Mouse (Mus musculus) gastrocnemius, postnatal 25 days (tissue): ENCODE results near the gene S100pbp. TPM values are rescaled to one million over a fixed set of nuclear protein-coding genes. Genes with fewer than 3 reads are reported as not detected.
"Not testable (repeated sequence)": the region's sequence is repeated elsewhere in the genome, so short reads cannot be mapped to it uniquely, and the experiment has no call there.

Source experiments
- DNase-seq: peaks from one replicate; pipeline ENCODE4 v3.0.0; 2022
- total RNA-seq, 2 experiments: library from RNA; stranded (reverse); gene quantifications; 1 replicate in 1 of 2; 2 replicates in 1 of 2; pipeline ENCODE4 v1.2.3; 2021

S100pbp gene
- total RNA-seq, 2 experiments from 2014 or later = 3.5 to 4.0 TPM

- no peak for DNase-seq
Observed at GRCm38 (mm10) chr4:129221097-129222010, 31.8 kb upstream of the S100pbp start.

DNA sequence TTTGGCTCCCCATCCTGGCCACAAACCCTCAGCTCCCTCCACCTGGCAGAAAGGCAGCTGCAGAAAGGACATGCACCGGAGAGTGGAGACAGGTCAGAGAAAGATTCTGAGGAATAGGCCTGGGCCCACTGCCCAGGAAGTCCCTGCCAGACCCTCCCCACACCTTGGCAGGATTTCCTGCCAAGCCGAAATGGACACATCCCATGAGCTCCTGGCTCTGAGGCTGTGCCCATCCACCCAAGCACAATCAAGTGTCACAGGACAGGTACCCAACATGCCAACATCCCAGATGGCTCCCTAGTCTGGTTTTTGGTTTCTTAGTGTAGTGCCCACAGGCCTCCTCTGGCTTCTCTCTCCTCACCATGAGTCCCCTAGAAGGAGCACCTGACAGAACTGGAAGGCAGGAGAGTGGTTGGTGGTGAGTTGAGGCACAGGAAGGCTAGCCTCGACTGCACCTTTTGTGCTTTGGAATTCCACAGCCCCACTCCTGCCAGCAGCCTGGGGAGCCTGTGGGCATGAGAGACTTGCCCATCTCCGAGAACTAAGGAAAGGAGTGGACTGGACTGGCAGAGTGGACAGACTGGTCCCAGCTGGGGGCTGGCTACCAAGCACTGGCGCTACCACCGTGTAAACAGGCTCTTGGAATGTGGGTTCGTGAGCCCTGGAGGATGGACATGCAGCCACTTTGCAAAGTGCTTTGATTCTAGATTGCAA, 31.0 kb upstream of the S100pbp start:
- DNase-seq = no peak

GRCm38 (mm10) chr4:129219198-129219597, 29.7 kb upstream of the S100pbp start:
- no peak for DNase-seq

- no peak for DNase-seq
Observed at GRCm38 (mm10) chr4:129218569-129219175, 29.1 kb upstream of the S100pbp start.

DNA sequence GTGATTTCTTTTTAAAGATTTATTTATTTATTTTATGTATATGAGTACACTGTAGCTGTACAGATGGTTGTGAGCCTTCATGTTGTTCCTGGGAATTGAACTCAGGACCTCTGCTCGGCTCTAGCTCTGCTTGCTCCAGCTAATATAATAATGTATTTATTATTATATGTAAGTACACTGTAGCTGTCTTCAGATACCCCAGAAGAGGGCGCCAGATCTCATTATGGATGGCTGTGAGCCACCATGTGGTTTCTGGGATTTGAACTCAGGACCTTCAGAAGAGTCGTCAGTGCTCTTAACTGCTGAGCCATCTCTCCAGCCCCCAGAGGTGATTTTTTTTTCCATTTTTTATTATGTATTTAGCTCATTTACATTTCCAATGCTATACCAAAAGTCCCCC, 23.0 kb upstream of the S100pbp start:
- DNase-seq = not testable (repeated sequence)

- no peak for DNase-seq
Observed at GRCm38 (mm10) chr4:129211461-129211860, 21.9 kb upstream of the S100pbp start.

- DNase-seq = no peak
Observed at GRCm38 (mm10) chr4:129209504-129209903, 20.0 kb upstream of the S100pbp start.

DNA sequence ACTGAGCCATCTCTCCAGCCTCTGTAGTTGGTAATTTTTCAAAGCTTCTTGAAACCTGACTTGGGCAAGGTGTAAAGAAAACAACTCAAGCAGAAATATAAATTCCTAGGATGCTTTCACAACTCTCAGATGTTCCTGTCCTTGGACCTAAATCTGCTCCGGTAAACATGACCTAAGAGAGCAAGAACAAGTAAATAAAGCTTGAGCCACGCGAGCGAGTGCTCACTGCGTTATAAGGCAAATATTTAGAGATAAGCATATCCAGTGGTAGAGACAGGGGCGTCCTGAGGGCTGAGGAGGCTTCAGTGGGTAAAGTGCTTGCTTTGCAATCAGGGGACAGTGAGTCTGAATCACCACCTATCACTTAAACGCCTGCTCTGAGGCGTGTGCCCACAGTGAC, 17.3 kb upstream of the S100pbp start:
- no peak for DNase-seq

GRCm38 (mm10) chr4:129204655-129205054, 15.1 kb upstream of the S100pbp start:
- no peak for DNase-seq

GRCm38 (mm10) chr4:129197514-129197913, 8.0 kb upstream of the S100pbp start:
- no peak for DNase-seq

DNA sequence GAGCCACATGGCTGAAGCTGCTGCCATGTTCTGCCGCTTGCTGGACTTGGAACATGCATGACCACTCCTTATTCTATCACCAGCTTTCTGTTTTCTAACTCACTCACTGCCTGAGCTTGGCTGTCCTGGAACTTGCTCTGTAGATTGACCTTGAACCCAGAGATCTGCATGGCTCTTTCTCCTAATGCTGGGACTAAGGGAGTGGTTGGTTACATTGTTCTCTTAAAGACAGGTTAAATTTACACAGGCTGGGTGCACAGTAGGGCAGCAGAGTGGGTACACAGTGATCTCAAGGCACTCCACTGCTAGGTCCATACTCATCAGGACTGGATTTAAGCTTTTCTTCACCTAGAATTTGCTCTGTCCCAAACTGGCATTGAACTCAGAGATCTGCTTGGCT, 4.8 kb upstream of the S100pbp start:
- no peak for DNase-seq

DNA sequence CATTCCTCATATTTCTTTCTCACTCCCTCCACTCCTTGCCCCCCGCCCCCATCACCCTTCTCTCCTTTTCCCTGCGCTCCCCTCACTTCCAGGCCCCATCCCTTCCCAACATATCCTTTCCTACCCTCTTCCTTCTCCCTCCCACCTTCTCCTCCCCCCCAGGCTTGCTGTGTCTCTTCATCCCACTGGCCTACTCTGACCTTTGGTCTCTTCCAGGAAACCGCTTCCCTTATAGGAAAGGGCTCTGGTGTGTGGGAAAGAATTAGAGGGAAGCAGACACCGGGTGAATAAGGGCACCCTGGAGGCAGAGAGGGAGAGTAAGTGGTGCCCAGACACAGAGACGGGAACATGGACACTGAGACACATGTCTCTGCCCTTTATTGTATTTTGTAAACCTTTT, 2.2 kb upstream of the S100pbp start:
- DNase-seq = no peak

DNA sequence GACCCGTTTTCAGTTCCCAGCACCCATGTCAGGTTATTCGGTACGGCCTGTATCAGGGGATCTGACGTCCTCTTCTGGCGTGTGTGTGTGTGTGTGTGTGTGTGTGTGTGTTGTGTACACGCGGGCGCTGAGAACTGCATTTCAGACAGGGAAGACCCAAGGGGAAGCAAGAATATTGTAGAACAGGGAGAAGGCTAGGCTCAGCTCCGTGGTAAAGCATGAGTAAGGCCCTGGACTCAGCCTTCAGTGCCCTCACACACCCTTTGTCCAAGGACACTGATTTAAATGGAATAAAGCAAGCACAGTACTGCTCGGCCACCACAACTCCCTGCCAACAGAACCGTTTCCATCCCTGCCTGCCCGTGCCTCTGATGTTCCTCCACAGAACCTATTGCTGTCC, 1.0 kb upstream of the S100pbp start:
- no peak for DNase-seq

DNA sequence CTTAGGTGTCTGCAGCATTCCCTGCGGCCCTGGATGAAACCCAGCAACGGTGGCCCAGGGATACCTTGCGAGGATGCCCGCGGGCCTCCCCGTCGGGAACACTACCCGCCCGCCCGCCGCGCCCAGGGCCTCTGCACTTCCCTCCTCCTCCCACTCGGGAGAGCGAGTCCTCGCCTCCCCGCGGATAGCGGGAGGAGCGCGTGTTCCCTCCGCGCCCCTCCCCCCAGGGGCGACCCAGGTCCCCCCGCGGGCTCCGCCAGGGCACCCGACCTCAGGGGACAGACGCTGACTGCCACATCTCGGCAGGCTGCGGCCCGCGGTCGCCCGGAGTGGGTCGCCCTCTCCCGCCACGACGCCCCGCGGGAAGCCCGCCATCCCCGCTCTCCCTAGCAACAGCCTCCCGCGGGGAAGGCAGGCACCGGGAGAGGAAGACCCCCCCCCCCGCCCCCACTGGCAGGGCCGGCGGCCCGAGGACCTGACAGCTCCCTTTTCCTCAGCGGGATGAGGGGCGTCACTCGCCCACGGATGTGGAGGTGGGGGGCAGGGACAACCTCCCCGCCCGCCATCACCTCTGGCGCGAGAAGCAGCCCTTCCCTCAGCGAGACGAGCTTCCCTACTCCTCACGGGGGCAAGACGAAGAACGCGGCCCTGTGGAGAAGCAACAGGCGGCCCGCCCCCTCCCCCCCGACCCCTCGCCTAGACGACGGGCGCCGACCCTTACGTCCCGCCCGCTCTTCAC, 555 bp downstream of the S100pbp start:
- no peak for DNase-seq

GRCm38 (mm10) chr4:129188041-129188659, 1.4 kb downstream of the S100pbp start:
- DNase-seq = no peak

- DNase-seq = no peak
Observed at GRCm38 (mm10) chr4:129179560-129179959, 10.0 kb downstream of the S100pbp start.

- DNase-seq = no peak
Observed at GRCm38 (mm10) chr4:129172529-129172928, 17.0 kb downstream of the S100pbp start.

DNA sequence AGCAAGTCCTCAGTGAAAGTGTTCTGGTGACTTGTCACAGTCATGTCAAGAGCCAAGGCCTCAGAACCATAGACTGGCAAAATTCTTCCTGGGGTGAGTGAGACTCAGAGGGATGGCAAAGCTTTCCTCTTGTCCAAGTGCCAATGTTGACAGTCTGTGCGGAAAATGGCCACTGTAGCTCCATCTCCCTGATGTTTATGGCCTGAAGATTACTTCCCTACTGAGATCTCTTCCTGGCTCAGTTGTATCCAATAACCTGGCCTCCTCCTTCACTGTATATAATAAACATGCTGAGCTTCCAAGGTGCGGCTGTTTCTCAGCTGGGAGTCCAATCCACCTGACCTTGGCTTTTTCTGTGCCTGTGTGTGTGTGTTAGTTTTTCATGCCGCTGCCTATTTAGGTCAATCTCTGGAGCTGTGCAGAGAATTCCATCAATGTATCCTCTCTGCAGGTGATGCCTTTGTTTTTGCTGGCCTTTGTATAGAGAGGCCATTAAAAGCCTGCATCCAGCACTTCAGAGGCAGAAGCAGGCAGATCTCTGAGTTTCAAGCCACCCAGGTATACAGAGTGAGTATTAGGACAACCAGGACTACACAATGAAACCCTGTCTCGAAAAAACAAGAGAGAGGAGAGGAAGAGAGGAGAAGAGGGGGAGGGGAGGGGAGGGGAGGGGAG, 27.8 kb downstream of the S100pbp start:
- DNase-seq = no peak

DNA sequence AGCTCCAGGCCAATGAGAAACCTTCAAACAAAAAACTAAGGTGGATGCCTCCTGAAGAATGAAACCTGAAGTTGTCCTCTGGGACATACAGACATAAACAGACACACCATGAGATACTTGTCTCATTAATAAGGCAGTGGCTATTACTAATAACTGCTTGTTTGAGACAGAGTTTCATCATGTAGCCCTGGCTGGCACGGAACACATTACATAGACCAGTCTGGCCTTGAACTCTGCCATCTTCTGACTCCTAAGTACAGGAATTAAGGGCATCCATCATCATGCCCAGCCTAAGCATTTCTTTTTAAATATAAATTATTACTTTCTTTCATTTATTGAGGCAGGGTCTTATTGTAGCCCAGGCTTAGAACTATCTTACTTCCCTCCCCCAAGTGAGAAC, 28.5 kb downstream of the S100pbp start:
- no peak for DNase-seq

DNA sequence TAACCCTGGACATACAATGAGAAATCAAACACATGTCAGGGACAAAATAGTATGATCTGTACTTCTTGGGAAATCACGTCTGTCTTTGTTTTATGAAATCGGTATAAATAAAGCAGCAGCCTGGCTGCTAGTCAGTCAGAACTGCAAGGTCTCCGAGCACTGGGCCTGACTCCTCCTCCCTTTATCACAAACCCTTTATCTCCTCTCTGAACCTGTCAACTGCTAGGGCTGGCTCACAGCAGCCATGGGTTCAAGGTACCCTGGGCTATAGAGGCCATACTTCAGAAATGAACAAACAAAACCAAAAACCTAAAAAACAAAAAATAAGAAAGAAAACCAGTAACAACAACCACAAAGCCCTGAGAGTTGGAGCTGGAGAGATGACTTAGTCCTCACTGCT, 31.0 kb downstream of the S100pbp start:
- no peak for DNase-seq

DNA sequence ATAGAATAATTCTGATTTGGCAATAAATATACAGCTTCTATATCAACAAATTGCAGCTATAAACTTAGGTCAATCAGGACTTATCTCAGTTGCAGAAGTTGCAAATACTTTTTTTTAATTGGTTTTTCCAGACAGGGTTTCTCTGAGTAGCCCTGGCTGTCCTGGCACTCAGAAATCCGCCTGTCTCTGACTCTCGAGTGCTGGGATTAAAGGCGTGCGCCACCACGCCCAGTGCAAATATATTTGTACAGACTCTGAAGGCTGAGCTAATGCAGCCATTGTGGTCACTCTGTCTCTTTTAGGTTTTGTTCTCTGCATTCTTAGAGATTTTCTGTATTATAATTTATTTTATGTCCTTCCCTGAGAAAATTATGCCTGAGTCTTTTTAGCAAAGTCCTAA, 32.0 kb downstream of the S100pbp start:
- no peak for DNase-seq
